Mouse (Mus musculus): ENCODE results near the gene 4930469K13Rik.

The 4930469K13Rik gene

GRCm38 (mm10) chr11:34078581-34078980 lies 19.8 kb downstream of the 4930469K13Rik start:
- DNase-seq (ENCODE audit: low spot score), result no peak

GRCm38 (mm10) chr11:34077870-34078269 lies 20.5 kb downstream of the 4930469K13Rik start:
- no peak for DNase-seq (ENCODE audit: low spot score)

GRCm38 (mm10) chr11:34073776-34074175 lies 24.6 kb downstream of the 4930469K13Rik start:
- peak; percentile 86 for DNase-seq (ENCODE audit: low spot score)

GRCm38 (mm10) chr11:34072309-34072708 lies 26.0 kb downstream of the 4930469K13Rik start:
- DNase-seq (ENCODE audit: low spot score), result no peak

GRCm38 (mm10) chr11:34070596-34070995 lies 27.8 kb downstream of the 4930469K13Rik start:
- DNase-seq (ENCODE audit: low spot score), result peak; percentile 59

DNA sequence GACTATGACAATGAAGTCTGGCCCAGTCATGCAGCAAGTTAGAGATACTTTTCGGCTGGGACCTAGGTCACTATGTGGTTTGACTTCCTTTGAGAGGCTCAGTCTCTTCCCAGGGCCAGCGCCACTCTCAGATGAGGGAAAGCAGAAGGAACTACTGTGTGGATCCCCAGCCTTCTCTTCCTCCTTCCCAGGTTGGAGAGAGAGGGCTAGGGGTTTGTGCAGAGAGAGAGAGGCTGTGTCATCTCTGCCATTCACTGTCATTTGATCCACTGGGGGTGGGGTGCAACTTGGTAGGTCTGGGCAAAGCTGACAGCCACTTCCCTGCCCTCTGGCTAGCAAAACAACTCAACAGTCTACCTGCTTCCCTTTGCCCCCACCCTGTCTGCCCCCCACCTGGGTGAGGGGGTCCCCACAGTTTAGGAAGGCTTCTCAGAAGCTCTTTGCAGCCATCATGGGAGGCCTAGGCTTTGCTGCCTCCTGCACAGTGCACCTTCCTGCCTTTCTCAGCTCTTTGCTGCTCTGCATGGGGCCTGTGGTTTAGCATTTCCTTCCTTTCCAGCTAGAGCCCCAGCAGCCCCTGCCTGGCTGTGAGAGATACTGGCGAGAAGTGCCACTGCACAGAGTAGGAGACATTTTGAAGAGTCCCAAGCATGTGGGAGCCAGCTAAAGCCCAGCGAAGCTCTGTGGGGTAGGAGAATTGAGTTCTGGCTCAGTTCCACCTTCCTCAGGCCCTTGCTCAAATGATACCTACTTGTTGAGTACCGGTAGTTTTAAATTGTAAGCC lies 34.5 kb downstream of the 4930469K13Rik start:
- DNase-seq (ENCODE audit: low spot score), result no peak

DNA sequence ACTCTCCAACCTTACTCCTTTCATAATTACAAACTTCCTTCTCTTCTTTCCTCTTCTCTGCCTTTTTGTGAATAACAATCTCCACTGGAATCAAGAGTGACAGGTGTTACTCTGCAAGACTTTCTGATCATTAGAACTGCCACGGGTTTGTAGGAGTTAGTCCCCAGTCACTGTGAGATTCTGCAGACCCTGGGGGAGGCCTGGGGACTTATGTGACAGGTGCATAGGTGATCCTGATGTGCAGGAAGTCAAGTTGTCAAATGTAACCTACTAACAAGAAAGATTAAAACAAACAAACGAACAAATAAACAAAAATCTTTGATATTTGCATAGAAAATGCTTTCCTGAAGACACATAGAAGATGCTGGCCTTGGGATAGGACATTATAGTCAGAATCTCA lies 35.1 kb downstream of the 4930469K13Rik start:
- DNase-seq (ENCODE audit: low spot score), result no peak

DNA sequence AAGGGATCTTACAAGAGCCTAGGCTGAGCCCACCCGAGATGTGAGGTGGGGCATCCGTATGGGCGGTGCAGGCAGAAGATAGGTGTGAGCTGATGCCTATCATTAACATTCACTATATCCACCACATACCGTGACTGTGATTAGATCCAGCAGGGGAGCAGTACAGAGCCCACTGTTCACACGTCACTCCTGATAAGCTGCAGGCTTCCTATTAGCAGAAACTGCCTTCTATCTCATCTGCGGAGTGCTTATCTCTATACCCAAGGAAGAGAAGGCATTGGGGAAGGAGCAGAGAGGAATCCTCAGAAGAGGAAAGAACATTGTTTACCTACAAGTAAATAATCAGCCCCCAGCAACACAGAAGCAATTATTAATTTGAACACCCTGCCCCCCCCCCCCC lies 36.6 kb downstream of the 4930469K13Rik start:
- no peak for DNase-seq (ENCODE audit: low spot score)

DNA sequence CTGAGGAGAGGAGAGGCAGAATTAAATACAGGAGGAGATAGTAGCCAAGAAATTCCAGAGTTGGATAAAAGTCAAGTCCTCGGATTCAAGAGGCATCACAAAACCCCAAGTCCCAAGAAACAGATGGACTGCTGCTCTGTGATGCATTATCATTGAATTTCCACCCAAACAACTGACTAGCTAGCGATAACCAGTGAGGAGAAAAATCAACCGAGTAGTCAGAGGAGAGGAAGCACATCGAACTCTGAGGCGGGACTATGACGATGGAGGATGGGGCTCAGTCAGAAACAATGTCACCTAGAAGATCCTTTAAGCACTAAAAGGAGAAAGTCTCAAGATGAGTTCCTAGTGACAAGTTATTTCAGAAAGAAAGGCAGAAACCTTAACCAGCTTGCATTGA lies 39.4 kb downstream of the 4930469K13Rik start:
- no peak for DNase-seq (ENCODE audit: low spot score)

- no peak for DNase-seq (ENCODE audit: low spot score)
Measured at GRCm38 (mm10) chr11:34058332-34058731, 40.0 kb downstream of the 4930469K13Rik start.

GRCm38 (mm10) chr11:34056715-34057114 lies 41.6 kb downstream of the 4930469K13Rik start:
- no peak for DNase-seq (ENCODE audit: low spot score)

GRCm38 (mm10) chr11:34054031-34054727 lies 44.2 kb downstream of the 4930469K13Rik start:
- DNase-seq (ENCODE audit: low spot score), result no peak

- no peak for DNase-seq (ENCODE audit: low spot score)
Measured at GRCm38 (mm10) chr11:34053031-34053818, 45.1 kb downstream of the 4930469K13Rik start.

DNA sequence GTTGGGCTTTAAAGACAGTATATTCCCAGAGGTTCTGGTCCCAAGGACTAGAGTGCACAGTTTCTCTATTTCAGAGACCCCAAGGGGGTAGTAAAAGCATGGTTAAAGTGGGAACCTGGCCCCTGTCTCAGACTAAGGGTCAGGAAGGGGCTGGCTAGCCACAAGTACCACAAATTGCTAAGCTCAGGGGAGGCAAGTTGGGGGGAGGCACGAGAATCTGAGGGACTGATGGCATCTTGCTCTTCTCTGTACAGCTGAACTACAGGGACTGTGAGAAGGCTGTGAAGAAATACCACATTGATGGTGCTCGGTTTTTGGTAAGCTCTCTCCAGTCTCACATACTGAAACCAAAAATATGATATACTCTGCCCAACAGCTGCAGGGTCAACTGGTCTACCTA lies 47.7 kb downstream of the 4930469K13Rik start:
- DNase-seq (ENCODE audit: low spot score), result no peak

- no peak for DNase-seq (ENCODE audit: low spot score)
Measured at GRCm38 (mm10) chr11:34050063-34050462, 48.3 kb downstream of the 4930469K13Rik start.

GRCm38 (mm10) chr11:34049125-34049379 lies 49.3 kb downstream of the 4930469K13Rik start:
- DNase-seq (ENCODE audit: low spot score), result no peak

DNA sequence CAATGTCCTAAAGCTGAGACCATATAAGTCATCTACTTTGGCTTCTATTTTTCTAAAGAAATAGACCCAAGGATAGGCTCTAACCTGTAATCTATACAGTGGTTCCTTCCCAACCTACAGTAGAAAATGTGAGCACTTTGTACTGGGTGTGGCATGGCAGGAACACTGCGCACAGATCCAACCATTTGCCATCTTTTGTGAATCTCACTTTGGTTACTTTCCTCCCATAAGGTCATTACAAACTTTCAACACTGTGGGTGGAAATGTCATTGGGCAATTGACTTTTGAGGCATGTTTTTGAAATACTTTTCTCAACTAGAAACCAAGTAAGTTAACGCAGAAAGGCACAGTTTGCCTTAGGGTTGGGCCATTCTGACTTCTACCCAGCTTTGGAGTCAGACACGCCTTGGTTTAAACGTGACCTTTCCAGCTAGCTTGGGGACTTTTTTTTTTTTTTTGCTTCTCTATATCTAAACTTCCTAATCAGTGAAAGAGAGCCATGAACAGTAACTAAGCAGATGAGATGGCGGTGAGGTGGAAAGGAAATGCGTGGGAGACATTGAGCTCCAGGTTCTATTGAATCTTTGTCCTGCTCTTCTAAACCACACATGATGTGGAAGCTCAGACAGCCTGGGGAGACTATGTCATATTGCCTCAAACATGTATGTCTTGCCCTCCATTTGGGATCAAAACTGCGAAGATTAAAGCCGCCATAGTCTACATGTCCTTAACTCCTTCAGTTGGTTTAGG lies 49.8 kb downstream of the 4930469K13Rik start:
- no peak for DNase-seq (ENCODE audit: low spot score)

DNA sequence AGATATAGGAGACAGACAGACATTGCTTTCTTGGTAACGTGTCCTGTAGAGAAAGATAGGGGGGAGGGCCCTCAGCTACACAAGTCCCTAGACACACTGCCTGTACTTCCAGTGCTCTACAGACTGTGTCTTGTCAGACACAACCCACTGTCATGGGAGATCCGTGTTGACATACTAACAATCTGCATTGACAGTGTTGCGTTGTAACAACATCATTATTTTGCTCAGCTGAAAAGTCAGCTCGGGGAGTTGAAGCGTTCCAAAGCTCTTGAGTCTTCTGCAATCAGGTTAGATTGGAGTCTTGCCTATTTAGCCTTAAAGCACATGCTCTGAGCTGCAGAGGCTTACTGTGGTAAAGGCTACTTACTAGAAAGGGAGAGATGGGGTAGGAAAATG lies 50.8 kb downstream of the 4930469K13Rik start:
- DNase-seq (ENCODE audit: low spot score), result no peak

DNA sequence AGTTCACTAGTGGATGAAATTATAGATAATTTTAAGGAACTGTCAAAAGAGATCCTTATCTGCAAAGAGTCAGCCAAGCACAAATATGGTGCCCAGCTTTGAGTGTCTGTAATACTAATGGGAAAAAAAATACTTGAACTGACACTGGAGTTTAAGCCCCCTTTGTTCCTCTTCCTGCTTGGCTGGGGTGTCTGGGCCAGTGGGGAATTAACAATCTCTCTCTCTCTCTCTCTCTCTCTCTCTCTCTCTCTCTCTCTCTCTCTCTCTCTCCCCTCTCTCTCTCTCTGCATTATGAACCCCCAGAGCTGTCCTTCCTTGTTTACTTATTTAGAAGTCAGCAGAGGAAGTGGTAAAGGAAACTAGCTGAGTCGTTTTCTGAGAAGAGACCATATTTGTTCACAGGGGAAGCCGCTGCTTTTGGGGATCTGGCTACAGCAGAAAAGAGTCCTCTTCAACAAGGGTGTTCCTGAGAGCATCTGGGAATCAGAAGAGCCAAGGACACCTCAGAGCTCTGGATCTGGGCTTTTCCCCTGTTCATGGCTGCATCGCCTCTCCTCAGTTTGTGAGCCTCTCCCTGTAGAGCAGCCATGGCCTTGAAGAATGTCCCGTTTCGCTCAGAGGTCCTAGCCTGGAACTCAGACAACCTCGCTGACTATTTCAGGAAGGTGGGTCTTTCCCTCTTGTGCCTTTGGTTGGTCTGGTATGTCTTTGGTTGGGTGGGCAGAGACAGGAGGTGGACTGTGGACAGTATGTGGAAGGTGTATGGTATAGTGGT lies 51.4 kb downstream of the 4930469K13Rik start, which contains the start of gene Lcp2:
TSS of gene Lcp2 (plus strand) at position 154 of the 775 bp plus-strand sequence.
- no peak for DNase-seq (ENCODE audit: low spot score)

- DNase-seq (ENCODE audit: low spot score), result no peak
Measured at GRCm38 (mm10) chr11:34042808-34043207, 55.5 kb downstream of the 4930469K13Rik start.

GRCm38 (mm10) chr11:34040061-34040460 lies 58.3 kb downstream of the 4930469K13Rik start:
- peak; percentile 19 for DNase-seq (ENCODE audit: low spot score)

Data from testis, postnatal 10 days (tissue).